Mouse (Mus musculus) layer of hippocampus, adult 18-20 months (tissue): ENCODE measurements around the gene Plcl1. TPM values are rescaled to one million over a fixed set of nuclear protein-coding genes. Genes with fewer than 3 reads are reported as not detected.
A peak's percentile ranks its signal among the peaks of the same experiment; 100 is the strongest.

ENCODE experiments used
- DNase-seq, 2 experiments: peaks; one replicate each; pipeline ENCODE4 v3.0.0; 2022; ENCODE audit warnings: low spot score in 2 of 2
- long read RNA-seq: library from polyadenylated mRNA; stranded (forward); transcript quantifications from one replicate; pipeline ENCODE4 v2.0.0, GENCODE M21; 2021
- total RNA-seq, 2 experiments: library from RNA; stranded (reverse); gene quantifications; 2 replicates each; pipeline ENCODE4 v1.2.3; 2021

The Plcl1 gene
- total RNA-seq, result 10 to 100 TPM; 31.0 to 33.7 TPM
- long read RNA-seq, partial matches to known transcripts, result 6 of 11 reads
- long read RNA-seq, other reads (novel, unspliced or antisense), result 5 of 11 reads

- DNase-seq, result peak; percentile 96 to 99
Observed at GRCm38 (mm10) chr1:55405272-55406022, at the start of gene Plcl1. TSS of gene Plcl1 (plus strand) at chr1:55405921.

- DNase-seq, result no peak
Observed at GRCm38 (mm10) chr1:55362634-55363033, 43.1 kb upstream of the Plcl1 start.

GRCm38 (mm10) chr1:55363044-55363565 is 42.6 kb upstream of the Plcl1 start, which contains the start of gene Boll:
TSS of gene Boll (minus strand) at chr1:55363469.
- peak; percentile 20 to 59 for DNase-seq

GRCm38 (mm10) chr1:55363586-55363985 is 42.1 kb upstream of the Plcl1 start:
- peak in 1 of 2 experiments; percentile 18 for DNase-seq

GRCm38 (mm10) chr1:55372626-55373025 is 33.1 kb upstream of the Plcl1 start:
- DNase-seq, result no peak

- DNase-seq, result no peak
Observed at GRCm38 (mm10) chr1:55380527-55380926, 25.2 kb upstream of the Plcl1 start.

GRCm38 (mm10) chr1:55383114-55383773 is 22.5 kb upstream of the Plcl1 start:
- peak; percentile 77 to 87 for DNase-seq

GRCm38 (mm10) chr1:55399891-55400290 is 5.8 kb upstream of the Plcl1 start:
- DNase-seq, result peak; percentile 62 to 85

- peak; percentile 39 to 92 for DNase-seq
Observed at GRCm38 (mm10) chr1:55404439-55404838, 1.3 kb upstream of the Plcl1 start.

- no peak for DNase-seq
Observed at GRCm38 (mm10) chr1:55406023-55406413, 297 bp downstream of the Plcl1 start.

GRCm38 (mm10) chr1:55406531-55407375 is 1.0 kb downstream of the Plcl1 start:
- DNase-seq, result peak in 1 of 2 experiments; percentile 44

GRCm38 (mm10) chr1:55410670-55411069 is 4.9 kb downstream of the Plcl1 start:
- no peak for DNase-seq

GRCm38 (mm10) chr1:55411079-55411478 is 5.4 kb downstream of the Plcl1 start:
- DNase-seq, result no peak

- DNase-seq, result no peak
Observed at GRCm38 (mm10) chr1:55412569-55412968, 6.8 kb downstream of the Plcl1 start.

- DNase-seq, result no peak
Observed at GRCm38 (mm10) chr1:55413534-55413933, 7.8 kb downstream of the Plcl1 start.

GRCm38 (mm10) chr1:55418968-55419367 is 13.2 kb downstream of the Plcl1 start:
- no peak for DNase-seq

GRCm38 (mm10) chr1:55427607-55428006 is 21.9 kb downstream of the Plcl1 start:
- no peak for DNase-seq

GRCm38 (mm10) chr1:55429051-55429450 is 23.3 kb downstream of the Plcl1 start:
- DNase-seq, result no peak

GRCm38 (mm10) chr1:55429708-55430107 is 24.0 kb downstream of the Plcl1 start:
- DNase-seq, result no peak

GRCm38 (mm10) chr1:55430587-55430986 is 24.9 kb downstream of the Plcl1 start:
- DNase-seq, result no peak

GRCm38 (mm10) chr1:55436589-55436988 is 30.9 kb downstream of the Plcl1 start:
- DNase-seq, result no peak
